Mouse (Mus musculus): ENCODE results near the gene Astl.

Gene Astl

DNA sequence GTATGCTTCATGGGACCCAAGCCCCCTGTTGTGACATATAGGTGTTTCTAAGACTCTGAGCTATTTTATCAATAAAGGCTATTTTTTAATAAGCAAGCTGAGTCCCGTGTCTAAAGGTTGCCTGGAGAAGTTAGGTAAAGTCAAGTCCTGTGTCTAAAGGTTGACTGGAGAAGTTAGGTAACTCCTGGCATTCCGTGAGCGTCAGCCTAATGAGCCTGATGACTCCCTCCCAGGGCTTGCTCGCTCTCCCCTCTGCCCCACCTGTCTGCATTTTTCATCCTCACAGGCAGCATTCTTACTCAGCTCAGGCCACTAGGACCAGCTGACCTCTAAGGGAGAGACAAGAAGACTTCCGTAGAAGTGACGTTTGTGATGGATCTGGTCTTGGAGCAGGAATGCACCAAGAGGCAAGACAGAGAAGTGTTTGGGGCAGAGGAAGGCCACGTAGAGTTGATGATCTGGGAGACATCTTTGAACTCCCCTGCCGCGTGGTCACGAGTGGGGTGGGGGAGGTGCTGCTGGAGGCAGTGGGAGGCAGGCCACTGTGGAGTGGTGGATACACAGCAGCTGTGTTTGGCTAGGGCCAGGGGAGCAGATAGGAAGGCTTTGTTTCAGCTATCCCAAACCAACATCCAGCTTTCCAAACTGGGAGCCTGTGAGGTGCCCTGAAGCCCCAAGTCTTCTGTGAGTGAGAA is 28.8 kb downstream of the Astl start:
- DNase-seq (ENCODE audit: low spot score in 2 of 2): no peak

DNA sequence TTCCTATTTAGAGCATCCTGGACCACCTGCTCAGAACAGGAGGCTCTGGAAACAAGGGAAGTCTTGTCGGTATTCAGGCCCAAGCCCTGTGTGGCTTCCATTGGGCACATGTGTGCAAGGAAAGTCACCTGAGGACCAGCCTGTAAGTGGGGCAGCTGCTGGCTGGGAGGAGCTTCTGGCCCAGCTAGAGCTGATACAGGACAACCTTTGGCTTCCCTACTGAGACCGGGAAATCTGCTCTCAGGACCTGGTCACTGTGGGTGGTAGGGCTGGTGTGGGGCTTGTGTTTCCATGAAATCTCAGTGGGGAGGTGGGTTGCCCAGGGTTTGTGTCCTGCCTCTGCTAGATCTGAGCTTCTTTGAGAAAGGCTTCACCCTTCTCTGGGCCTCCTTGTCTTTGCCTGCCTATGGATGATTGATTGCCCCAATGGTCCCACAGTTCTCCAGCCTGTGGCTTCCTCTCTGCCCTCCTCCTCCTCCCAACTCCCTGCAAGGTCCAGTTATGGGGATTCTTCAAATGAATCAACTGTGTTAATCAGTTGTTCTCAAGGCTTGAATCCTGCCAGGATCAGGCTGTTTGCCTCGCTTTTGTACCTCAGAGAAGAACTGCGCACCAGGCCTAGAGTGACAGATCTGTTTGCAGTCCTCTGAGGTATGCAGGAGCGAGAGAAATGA is 31.4 kb downstream of the Astl start:
- no peak for DNase-seq (ENCODE audit: low spot score in 2 of 2)

GRCm38 (mm10) chr2:127370561-127371483 is 32.4 kb downstream of the Astl start:
- no peak for DNase-seq (ENCODE audit: low spot score in 2 of 2)

- DNase-seq (ENCODE audit: low spot score in 2 of 2): no peak
Observed at GRCm38 (mm10) chr2:127371484-127371861, 33.0 kb downstream of the Astl start.

DNA sequence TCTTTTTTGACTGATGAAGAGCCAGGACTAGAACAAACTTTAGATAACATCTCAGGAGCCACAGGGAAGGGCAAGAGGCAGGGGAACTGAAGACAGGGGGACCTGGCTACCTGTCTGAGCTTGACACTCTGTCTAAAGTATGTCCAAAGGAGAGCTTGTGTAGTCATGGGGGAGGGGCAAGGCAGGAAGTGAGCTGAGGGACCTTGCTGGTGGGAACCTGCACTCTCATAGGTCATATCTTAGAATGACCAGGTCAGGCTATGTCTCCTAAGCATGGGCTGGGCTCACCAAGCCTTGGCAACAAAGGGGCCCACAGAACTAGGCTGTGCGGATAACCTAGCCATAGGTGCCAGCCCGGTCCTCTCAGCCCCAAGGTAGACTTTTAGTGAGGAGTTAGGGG is 33.6 kb downstream of the Astl start:
- no peak for DNase-seq (ENCODE audit: low spot score in 2 of 2)

- no peak for DNase-seq (ENCODE audit: low spot score in 2 of 2)
Observed at GRCm38 (mm10) chr2:127374131-127374530, 35.7 kb downstream of the Astl start.

DNA sequence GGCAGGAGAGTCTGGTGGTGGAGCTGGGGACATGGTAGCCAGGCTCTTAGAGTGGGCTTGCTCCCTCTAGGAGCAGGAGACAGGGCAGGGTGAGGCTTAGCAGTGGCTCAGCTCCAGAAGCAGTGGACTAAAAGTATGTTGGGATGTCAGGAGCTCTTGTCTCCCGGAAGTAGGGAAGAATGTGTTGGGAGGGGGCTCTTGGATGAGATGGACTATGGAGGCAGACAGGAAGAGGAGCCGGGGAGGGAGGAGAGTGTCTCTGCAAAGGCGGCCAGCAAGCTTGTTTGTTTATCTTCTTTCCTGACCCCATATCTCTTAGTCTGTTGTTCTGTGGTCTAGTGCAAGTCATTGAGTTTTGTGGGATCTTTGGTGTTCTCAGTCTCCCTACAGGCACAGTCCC is 36.6 kb downstream of the Astl start:
- no peak for DNase-seq (ENCODE audit: low spot score in 2 of 2)

GRCm38 (mm10) chr2:127375759-127376341 is 37.4 kb downstream of the Astl start:
- DNase-seq (ENCODE audit: low spot score in 2 of 2): no peak

DNA sequence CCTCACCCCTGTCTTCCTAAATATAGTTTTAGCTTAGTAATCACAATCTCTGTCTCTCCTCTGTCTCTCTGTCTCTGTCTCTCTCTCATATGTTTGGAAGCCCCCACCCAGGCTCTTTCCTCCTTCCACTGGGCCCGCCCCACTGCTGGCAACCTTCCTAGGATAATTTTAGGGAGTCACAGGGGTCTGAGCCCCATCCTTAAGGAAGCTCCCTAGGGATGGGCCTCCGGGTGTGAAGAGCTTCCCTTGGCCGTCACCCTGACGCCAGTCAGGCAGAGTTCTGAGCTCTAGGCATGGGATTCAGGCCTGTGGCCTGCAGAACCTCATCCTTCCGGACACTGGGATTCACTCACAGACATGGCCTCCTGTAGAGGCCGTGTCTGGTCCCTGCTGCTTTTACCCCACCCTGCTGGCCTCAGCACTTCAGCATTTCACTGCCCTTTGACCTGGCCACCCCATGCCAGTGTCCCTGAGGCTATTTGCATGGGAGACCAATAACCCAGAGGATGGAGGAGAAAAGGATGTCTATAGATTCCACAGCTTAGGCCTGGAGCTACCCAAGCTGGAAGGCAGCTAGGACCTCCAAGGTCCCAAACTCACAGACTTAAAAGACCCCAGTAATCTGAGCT is 38.1 kb downstream of the Astl start:
- DNase-seq (ENCODE audit: low spot score in 2 of 2): no peak

GRCm38 (mm10) chr2:127377942-127378610 is 39.6 kb downstream of the Astl start:
- DNase-seq (ENCODE audit: low spot score in 2 of 2): no peak

- DNase-seq (ENCODE audit: low spot score in 2 of 2): no peak
Observed at GRCm38 (mm10) chr2:127378611-127378990, 40.2 kb downstream of the Astl start.

GRCm38 (mm10) chr2:127379250-127379649 is 40.8 kb downstream of the Astl start:
- DNase-seq (ENCODE audit: low spot score in 2 of 2): no peak

DNA sequence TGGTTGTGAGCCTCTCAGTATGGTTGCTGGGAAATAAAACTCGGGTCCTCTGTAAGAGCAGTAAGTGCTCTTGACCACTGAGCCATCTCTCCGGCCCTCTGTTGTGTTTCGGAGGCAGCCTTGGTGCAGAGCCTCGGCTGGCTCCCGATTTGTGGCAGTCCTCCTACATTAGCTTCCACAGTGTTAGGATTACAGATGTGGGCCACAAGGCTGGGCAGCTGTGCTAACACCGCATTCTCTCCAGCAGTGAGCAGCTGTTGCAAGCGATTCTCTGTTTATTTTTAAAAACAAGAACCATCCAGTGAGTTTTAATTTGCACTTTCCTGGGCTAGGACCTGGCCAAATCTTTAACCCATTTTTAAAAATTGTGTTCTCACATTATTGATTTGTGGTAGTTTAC is 45.4 kb downstream of the Astl start:
- DNase-seq (ENCODE audit: low spot score in 2 of 2): no peak

- DNase-seq (ENCODE audit: low spot score in 2 of 2): no peak
Observed at GRCm38 (mm10) chr2:127387521-127387920, 49.1 kb downstream of the Astl start.

GRCm38 (mm10) chr2:127390352-127390751 is 51.9 kb downstream of the Astl start:
- no peak for DNase-seq (ENCODE audit: low spot score in 2 of 2)

DNA sequence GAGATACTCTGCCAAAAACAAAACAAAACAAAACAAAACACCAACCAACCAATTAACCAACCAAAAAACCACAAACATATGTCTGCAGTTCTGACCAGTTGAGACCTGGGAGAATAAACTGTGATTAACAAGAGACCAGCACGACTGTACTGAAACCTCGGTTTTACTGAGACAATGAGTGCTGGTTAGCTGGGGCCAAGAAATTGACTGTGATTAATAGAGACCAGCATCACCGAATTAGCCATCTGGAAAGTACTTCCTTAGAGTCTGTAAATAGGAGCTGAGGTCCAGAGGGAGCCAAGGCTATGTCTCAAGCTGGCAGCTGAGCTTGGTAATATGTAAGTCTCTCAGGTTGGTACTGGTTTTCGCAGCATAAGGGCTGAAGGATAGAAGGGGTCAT is 52.4 kb downstream of the Astl start:
- no peak for DNase-seq (ENCODE audit: low spot score in 2 of 2)

DNA sequence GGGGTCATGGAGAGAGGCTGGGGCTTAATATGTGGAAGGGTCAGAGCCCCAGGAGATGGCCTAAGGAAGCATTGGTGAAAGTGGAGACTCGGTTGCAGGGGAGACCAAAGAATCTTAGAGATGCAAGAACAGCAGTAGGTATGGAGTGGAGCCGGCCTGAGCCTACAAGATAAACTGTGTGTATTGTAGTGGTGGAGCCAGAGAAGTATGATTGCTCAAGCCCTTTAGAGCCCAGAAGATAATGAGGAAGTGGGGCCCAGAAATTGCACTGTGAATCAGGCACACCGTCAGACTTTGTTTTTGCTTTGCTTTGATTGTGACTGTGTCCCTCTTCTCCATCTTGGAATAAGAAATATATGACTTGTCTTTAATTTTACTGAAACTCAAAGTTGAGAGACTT is 52.9 kb downstream of the Astl start:
- no peak for DNase-seq (ENCODE audit: low spot score in 2 of 2)

DNA sequence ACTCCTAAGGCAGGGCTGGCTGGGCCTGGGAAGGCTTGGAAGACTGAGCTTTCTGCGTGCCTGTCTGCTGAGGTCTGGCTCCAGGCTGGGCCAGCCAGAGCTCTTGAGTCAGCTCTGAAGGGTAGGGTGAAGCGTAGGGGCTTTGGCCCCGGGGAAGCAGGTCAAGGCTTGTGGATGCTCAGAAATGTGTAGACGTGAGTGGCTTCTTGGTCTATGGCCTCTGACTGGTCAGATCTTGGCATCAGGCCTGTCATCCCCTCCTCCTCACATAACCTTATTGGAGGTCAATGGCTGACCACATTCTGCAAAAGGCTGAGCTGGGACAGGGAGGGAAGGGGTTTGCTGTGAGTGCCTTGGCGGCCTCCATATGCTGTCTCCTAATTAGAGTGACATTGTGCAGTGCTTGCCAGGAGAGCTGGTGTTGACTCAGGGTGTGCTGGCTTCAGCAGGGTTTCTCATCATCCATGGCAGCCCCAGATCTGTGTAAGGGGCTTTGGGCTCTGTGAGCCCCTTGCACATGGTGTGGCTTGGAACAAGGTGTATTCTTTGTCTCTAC is 56.2 kb downstream of the Astl start:
- DNase-seq (ENCODE audit: low spot score in 2 of 2): no peak

- no peak for DNase-seq (ENCODE audit: low spot score in 2 of 2)
Observed at GRCm38 (mm10) chr2:127398738-127399137, 60.3 kb downstream of the Astl start.

All from urinary bladder, postnatal 4 days (tissue).